Mouse (Mus musculus) heart, postnatal 14 days (tissue): ENCODE data around the gene Swap70. TPM values are rescaled to one million over a fixed set of nuclear protein-coding genes. Genes with fewer than 3 reads are reported as not detected.
"Not testable (repeated sequence)": the region's sequence is repeated elsewhere in the genome, so short reads cannot be mapped to it uniquely, and the experiment has no call there.

Experiments used
- DNase-seq, 2 experiments: peaks; one replicate each; pipeline ENCODE4 v3.0.0; 2021 to 2022
- intact Hi-C: fragments of 180-260 bp; cut with DNase I; formaldehyde crosslinking; loops from one replicate; pipeline ENCODE4 v1.15.1; 2025
- long read RNA-seq, 2 experiments: library from polyadenylated mRNA; stranded (forward); transcript quantifications; one replicate each; pipeline ENCODE4 v2.0.0; 2021
- total RNA-seq, 2 experiments: library from RNA; stranded (reverse); gene quantifications; 2 replicates each; pipeline ENCODE4 v1.2.3; 2021

Swap70 gene
- total RNA-seq = 10 to 100 TPM; 16.0 to 17.3 TPM
- long read RNA-seq, experiment 1, full-length matches to known transcripts = 19 of 25 reads
- long read RNA-seq, experiment 1, partial matches to known transcripts = 0 of 25 reads
- long read RNA-seq, experiment 1, other reads (novel, unspliced or antisense) = 6 of 25 reads
- long read RNA-seq, experiment 2, full-length matches to known transcripts = 28 of 31 reads
- long read RNA-seq, experiment 2, partial matches to known transcripts = 1 of 31 reads
- long read RNA-seq, experiment 2, other reads (novel, unspliced or antisense) = 2 of 31 reads

DNA sequence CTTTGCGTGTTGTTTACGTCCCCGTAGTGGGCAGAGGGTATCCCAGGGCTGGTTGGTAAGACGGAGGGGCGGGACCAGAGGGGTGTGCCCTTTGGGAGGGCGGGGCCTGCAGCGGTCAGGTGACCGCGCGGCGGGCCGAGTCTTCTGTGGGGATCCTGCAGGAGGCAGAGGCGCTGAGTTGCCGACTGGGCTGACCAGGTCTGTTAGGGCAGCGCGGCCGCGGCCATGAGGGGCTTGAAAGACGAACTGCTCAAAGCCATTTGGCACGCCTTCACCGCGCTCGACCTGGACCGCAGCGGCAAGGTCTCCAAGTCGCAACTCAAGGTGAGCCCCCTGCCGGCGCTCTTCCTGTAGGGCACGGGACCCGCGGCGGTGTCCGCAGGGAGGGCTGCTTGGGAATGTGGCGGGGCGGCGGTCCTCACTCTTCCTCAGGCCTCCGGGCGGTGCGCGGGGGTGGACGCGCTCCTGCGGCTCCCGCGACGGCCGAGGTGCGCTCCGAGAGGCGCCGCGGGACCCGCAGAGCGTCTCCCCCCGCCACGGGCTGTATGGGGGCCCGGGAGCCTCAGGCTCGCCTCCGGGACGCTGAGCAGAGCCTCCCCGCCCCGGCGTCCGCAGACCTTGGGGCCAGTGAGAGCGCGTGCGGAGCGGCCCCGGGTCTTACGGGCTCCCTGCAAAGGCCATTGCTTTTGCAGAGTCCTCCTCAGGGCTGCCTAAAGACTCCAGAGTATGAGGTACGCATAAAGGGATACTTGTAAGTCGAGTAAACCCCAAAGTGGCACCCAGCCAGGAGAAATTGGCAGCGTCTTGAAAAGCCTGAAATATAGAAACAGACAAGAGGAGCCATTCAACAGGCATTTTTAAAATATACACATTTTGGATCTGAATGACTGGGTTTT is at the start of gene Swap70:
TSS of gene Swap70 (plus strand) at position 126 of the 896 bp plus-strand sequence.
- peak; percentile 89 for DNase-seq
- intact Hi-C loops = loop anchor here (1.0 to 2.0 kb wide), 2 partner anchors 43 to 57 kb away; no protein-coding TSS in a partner anchor

DNA sequence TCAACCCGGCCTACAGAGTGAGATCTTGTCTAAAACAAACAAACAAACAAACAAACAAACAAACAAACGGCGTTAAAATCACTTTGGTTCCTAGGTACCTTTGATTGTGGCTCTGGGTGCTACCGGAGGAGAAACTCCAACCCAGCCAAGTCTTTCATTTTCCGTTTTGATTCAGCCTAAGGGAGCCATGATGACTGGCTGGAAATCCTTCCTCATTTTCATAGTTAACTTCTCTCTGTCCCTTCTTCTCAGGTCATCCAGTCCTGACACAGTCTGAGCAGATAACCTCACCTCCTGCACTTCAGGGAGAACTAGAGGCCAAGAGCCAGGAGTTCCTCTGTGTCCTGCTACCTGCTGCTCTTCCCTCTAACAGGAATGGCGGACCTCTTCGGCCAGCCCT is 42.3 kb upstream of the Swap70 start:
- no peak for DNase-seq
- intact Hi-C loops = no loop called here

DNA sequence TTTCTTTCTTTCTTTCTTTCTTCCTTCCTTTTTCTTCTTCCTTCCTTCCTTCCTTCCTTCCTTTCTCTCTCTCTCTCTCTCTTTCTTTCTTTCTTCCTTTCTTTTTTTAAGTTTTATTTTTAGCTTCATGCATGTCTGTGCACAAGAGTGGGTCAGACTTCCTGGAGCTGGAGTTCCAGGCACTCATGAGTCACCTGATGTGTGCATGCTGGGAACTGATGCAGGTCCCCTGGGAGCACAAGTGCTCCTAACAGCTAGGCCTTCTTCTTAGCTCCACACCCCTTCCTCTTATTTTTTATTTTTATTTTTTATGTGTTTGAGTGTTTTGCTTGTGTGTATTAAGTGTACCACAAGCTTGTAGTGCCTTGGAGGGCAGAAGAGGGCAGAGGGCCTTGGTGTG is 40.9 kb upstream of the Swap70 start:
- no peak for DNase-seq
- intact Hi-C loops = loop anchor here (5.0 kb wide), 1 partner anchor 37 kb away; no protein-coding TSS in a partner anchor

DNA sequence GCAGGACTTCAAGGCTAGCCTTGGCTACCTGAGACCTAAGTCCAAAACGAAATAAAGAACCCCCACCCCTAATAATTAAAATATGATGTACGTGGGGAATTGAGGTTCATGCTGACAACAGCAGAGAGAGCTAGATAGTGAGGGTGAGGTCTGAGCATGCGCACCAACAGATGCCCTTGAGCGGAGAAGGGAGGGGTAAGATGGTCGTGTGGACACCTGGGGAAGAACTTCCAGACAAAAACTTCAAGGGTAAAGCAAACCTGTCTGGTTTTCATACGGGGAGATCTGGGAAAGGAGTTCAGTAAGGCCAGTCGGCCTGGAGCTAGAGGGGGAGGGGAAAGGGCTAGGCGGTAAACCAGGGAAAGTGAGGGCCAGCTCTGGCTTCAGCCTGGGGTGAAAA is 40.1 kb upstream of the Swap70 start:
- intact Hi-C loops = loop anchor here (5.0 kb wide), 1 partner anchor 36 kb away; no protein-coding TSS in a partner anchor
- no peak for DNase-seq

DNA sequence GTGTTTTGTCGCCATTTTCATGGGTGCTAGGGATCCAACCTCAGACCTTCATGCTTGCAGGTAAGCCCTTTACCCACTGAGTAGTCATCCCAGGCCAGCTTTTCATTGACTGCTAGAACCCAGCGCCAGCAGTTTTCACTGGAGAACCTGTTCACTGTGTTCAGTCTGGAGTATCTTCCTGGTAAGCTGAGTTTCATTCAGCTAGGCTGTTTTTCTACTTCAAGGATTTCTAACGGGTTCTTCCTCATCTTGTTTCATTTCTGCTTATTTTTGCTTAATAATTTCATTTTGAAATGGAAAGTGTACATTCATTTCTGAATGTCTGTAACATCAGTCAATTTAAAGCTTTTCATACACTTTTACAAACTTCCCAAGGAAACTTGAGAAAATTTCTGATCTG is 36.9 kb upstream of the Swap70 start:
- intact Hi-C loops = loop anchor here (5.0 kb wide), 1 partner anchor 33 kb away; no protein-coding TSS in a partner anchor

DNA sequence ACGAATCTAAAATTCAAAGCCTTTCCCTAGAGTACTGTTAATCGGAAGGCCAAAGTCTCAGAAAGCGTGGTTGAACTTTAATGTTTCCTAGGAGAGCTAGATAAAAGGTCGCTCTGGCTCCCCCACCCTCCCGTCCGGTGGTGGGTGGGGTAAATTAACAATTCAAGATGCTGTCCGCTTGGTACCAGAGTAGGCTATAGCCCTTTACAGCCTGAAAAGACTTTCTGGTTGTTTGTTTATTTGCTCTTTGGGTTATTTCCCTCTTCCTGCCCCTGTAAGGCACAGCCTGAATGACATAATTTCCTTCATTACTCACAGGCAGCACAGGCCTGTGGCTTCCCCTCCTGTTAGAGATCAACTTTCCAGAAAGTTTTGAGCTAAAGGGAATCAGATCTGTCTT is 31.6 kb upstream of the Swap70 start:
- intact Hi-C loops = no loop called here
- DNase-seq = peak; percentile 5 to 7

More for the DNA sequence above, 36.9 kb upstream of the Swap70 start:
- DNase-seq = no peak

DNA sequence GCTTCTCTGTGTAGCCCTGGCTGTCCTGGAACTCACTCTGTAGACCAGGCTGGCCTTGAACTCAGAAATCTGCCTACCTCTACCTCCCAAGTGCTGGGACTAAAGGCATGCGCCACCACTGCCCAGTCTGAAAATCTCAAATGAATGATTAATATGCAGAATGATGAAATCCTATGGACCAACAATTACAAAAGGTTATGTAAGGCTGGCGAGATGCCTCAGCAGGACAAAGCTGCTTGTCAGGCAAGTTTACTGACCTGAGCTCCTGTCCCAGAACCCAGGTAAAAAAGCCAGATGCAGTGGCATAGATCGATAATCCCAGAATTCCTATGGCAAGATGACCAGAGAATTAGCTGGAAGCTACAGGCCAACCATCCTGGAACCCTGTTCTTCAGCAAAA is 28.3 kb upstream of the Swap70 start:
- no peak for DNase-seq
- intact Hi-C loops = no loop called here

DNA sequence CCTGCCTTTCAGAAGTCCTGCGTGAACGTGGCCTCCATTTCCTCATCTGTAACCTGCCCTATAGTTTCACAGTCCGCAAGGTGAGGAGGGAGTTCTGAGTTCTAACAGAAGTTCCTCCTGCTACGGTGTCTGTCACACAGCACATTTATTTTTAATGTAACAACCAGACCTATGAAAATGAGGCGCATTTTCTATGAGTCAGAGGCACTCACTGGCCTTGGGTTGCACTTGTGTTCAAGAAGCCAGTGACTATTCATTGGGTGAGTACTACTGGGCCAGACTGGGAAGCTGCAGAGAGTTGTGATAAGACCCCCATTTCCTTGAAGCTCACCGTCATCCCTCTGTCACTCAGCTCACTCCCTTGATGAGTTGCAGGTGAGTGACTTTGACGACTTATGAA is 24.3 kb upstream of the Swap70 start:
- DNase-seq = no peak
- intact Hi-C loops = no loop called here

DNA sequence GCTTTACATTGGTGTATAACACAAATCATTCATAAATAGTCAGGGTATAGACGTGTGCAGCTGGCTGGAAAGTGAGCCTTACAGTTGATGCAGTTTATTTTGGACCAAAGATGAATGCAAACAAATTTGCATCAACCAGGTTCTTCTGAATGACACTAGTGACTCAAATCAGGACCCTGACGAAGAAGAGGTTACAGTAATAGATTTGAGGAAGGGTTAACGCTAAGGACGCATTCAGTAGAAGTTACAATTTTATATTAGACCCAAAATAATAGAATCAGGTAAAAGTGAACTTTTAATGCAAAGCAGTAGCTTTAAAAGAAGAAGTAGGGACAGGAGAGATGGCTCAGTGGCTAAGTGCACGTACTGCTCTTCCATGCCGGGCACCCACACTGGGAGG is 19.6 kb upstream of the Swap70 start:
- no peak for DNase-seq
- intact Hi-C loops = no loop called here

DNA sequence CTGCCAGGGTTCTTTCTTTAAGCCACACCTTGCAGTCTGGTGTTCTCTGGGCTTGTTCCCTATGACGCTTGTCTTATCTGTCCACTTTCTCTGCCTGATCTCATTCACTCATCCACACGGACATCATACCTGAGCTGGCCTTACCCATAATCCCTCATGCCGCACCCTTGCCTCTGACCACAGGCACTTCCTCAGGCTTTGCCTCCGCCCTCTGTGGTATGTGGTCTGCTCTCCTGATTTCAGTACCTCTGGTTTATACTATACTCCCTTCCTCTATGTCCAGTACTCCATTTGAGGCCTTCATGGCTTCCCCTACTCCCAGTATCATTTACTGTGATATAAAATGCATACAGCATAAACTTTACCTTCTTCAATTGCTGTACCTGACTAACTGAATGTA is 17.3 kb upstream of the Swap70 start:
- intact Hi-C loops = no loop called here
- no peak for DNase-seq

DNA sequence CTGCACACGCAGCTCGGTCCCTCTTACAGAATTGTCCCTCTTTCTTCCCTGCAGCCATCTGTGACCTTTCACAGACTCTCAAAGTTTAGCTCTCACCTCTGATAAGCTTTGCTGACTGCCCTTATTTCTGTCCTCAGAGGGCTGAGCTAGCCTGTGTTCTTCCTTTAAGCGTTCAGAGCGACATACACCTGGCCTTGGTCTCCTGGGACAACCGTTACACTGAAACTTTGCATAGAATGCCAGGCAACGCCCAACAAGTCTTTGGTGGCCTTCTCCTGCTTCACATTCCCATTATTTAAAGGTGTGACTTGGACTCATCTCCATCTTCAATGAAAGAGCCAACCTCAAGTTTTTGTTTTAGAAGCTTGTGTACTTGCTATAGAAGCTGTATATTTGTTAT is 13.2 kb upstream of the Swap70 start:
- intact Hi-C loops = no loop called here
- no peak for DNase-seq

DNA sequence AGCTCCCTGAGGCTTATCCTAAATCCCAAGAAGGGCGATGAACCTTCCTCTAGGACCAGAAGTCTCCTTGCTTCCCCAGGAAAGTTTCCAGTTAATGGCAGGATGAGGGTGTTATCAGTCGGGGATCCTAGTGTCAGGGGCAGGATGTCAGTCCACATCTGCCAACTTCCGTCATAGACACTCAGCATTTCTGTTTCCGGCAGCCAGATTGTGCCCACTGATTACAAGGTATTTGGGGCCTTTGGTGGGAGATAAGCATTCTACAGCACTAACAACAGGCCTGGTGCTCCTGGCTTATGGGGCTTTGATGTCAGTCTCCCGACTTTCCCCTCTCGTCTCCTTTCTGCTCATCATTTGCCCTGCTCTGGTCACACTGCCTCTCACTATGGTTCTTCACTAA is 12.1 kb upstream of the Swap70 start:
- DNase-seq = no peak
- intact Hi-C loops = no loop called here

DNA sequence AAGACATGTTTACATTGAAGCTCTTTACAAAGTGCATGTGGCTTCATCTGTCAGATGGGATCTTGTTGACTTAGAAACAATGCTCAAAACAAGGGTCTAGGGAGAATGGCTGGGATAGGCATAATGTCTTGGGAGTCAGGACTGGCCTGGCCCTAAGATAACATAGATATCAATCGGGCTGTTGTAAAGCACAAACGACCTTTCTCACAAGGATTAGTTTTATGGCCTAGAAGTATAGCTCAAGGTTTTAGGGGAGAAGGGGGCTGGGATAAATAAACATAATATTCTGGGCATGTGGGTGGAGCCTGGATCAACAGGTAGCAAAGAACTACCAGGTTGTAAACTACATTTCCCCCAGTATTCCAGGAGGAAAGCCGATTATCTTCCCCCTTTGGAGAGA is 10.5 kb upstream of the Swap70 start:
- no peak for DNase-seq
- intact Hi-C loops = no loop called here

DNA sequence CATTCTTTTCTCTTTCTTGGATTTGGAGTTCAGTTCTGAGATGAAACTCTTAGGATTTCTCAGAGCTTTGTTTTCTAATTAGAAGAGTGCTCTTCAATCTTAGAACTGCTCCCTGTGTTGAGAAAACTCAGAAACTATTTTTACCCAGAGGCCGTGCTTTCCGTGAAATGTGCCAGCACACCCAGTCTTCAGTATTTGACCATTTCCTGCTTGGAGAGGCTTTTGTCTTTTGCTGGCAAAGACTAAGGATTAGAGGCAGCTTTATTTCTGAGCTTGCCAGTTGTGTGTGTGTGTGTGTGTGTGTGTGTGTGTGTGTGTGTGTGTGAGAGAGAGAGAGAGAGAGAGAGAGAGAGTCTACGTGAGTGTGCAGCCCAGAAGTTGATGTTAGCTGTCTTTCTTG is 6.6 kb upstream of the Swap70 start:
- peak in 1 of 2 experiments; percentile 20 for DNase-seq
- intact Hi-C loops = loop anchor here (5.0 kb wide), 1 partner anchor 33 kb away; no protein-coding TSS in a partner anchor

DNA sequence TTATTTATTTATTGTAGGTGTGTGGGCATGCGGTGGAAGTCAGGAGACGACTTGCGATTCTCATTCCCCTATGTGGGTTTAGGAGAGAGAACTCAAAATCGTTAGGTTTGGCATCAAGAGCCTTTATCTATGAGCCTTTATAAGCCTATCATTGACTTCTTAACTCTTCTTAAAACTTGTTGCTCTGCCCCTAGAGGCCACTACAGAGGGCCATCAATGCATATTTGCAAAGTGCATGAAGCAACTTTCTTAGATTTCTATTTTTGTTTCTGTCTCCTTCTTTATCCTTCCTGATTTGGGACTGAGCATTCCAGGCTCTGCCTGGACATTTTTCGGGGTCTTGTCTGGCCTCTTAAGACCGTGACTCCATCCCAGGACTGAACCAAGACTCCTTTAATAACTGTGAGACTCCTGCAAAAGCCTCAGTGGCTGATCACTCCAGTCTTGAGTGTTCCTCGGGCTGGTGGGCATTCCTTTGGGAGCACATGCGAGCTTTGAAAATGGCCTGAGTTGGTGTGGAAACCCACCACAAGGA is 393 bp upstream of the Swap70 start:
- intact Hi-C loops = loop anchor here (1.0 to 2.0 kb wide), 2 partner anchors 44 to 56 kb away; no protein-coding TSS in a partner anchor
- DNase-seq = no peak

DNA sequence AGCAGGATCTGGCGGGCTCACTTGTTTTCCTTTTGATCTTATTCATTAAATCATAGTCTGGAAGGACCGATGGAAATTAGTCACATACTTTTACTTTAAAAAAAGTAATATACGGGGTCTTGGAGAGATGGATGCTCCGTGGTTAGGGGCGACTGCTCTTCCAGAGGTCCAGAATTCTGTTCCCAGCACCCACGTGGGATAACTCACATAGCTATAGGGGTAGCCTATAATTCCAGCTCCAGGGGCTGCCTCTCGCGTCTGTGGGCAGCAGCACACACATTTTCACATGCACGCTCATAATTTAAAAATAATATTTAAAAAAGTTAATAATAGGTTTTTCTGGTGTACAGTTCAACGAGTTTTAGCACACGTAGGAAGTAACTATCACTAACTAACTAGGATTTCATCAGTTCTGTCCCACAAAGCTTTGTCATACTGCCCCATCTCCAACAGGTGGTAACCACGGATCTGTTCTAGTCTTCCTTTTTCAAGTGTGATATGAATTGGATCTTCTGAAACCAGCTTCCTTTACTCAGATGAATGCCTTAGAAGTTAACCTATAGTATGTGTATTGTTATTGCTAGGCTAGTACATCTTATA is 1.2 kb downstream of the Swap70 start:
- intact Hi-C loops = loop anchor here (1.0 kb wide), 1 partner anchor 10 kb away; no protein-coding TSS in a partner anchor
- no peak for DNase-seq

DNA sequence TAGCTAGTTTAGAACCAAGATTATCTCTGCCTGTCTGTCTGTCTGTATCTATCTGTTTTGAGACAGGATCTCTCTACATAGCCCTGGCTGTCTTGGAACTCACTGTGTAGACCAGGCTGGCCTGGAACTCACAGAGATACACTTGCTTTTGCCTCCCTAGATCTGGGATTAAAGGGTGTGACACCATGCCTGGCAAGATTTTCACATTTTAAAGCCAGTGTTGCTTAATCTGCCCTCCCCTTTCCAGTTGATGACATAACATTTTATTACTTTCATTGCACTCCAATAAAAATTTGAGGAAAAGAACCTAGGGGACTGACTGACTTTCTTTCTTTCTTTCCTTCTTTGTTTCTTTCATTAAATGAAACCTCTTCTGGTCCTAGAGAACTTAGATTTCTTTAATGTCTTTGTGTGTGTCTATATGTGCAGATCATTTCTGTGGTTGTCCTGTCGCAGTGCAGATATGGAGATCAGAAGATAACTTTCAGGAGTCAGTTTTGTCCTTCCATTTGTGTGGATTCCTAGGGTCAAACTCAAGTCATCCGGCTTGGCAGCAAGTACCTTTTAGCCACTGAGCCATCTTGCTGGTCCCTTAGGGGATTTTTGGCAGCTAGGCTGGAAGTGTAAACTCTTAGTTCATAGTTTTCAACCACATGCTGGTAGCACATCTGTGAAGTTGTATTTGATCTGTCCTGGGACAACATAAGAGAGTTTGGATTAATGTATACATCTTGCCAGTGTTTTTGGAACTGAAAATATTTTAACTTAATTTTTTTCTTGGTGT is 2.4 kb downstream of the Swap70 start:
- peak in 1 of 2 experiments; percentile 15 for DNase-seq
- intact Hi-C loops = loop anchor here (1.0 kb wide), 1 partner anchor 8 kb away; no protein-coding TSS in a partner anchor

DNA sequence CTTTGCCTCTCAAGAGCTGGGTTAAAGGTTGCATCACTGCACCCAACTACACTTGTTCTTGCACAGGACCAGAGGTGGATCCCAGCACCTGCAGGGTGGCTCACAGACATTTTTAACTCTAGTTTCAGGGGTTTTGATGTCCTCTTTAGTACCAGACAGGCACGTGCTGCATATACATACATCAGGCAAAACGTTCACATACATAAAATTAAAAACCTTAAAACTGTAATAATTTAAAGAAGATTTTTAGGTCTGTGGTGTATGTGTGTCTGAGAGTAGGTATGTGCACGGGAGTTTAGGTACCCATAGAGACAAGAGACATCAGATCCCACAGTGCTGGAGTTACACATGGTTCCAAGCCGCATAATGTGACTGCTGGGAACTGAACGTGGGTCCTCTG is 5.0 kb downstream of the Swap70 start:
- intact Hi-C loops = no loop called here
- no peak for DNase-seq

DNA sequence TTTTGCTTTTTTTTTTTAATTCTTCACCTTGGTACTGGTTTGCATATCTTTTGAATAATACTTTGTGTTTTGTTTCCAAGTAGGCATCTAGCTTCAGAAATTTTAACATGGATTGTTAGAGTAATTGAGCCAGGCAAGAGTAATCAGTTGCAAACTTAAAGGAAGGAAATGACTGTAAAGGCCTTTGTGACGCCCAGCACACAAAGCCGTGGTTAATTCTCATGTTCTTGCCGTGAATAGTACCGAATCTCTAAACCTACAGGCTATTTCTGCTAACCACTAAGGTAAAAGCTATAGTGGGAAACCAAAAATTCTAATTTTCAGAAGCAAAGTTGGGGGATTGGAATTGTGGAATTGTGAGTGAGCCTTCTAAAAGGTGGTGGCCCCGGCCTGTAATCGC is 8.5 kb downstream of the Swap70 start:
- intact Hi-C loops = no loop called here
- DNase-seq = no peak

DNA sequence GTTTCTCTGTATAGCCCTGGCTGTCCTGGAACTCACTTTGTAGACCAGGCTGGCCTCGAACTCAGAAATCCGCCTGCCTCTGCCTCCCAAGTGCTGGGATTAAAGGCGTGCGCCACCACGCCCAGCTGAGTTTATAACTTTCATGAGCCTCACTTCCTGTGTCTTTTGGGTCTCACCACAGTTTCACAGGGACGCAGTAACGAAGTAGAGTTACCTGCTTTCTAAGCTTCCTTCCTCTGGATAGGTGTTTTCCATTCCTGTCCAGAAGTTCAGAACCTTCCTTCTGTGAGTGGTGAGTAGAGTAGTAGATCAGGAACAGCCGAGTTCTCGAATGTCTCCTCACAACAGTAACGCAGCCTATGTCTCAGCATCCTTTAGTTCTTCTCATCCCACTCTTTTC is 9.6 kb downstream of the Swap70 start:
- intact Hi-C loops = not testable (repeated sequence)

More for the DNA sequence above, 9.6 kb downstream of the Swap70 start:
- not testable (repeated sequence) for DNase-seq
